Mouse (Mus musculus) lung, postnatal 0 days (tissue): Measurements from ENCODE around the gene Srf. TPM values are rescaled to one million over a fixed set of nuclear protein-coding genes. Genes with fewer than 3 reads are reported as not detected.

Experiments used
- ATAC-seq: fragments of 200-750 bp; cut with Nextera tagmentation; 2 replicates; pipeline ENCODE4 v1.8.0; 2017; ENCODE audit warnings: moderate library complexity
- DNase-seq: peaks from one replicate; pipeline ENCODE4 v3.0.0-alpha.2; 2016; ENCODE audit warnings: low spot score
- H3K27ac ChIP-seq: fragments of 300-500 bp; sonication (generic); 2 replicates; pipeline ENCODE4 v1.5.1; 2014; ENCODE audit warnings: antibody characterized with exemption, mild to moderate bottlenecking, low read length, mixed read lengths
- H3K27me3 ChIP-seq: fragments of 300-500 bp; sonication (generic); replicated peaks from 2 replicates; pipeline ENCODE4 v1.6.1; 2014; ENCODE audit warnings: low read length, mixed read lengths; ENCODE audit not compliant: insufficient read depth
- H3K36me3 ChIP-seq: fragments of 300-500 bp; sonication (generic); 2 replicates; pipeline ENCODE4 v1.6.1; 2014; ENCODE audit warnings: low read length, mixed read lengths; ENCODE audit not compliant: insufficient read depth
- H3K4me1 ChIP-seq: fragments of 300-500 bp; sonication (generic); 2 replicates; pipeline ENCODE4 v1.6.1; 2014; ENCODE audit warnings: antibody characterized with exemption, low read depth, low read length, mixed read lengths; ENCODE audit not compliant: insufficient read depth
- H3K4me2 ChIP-seq: fragments of 300-500 bp; sonication (generic); replicated peaks from 2 replicates; pipeline ENCODE4 v1.6.1; 2014; ENCODE audit warnings: low read depth, mild to moderate bottlenecking, low read length, moderate library complexity, mixed read lengths
- H3K4me3 ChIP-seq: fragments of 300-500 bp; sonication (generic); 2 replicates; pipeline ENCODE4 v1.5.1; 2014; ENCODE audit warnings: low read depth, low read length
- H3K9ac ChIP-seq: fragments of 300-500 bp; sonication (generic); replicated peaks from 2 replicates; pipeline ENCODE4 v1.6.1; 2014; ENCODE audit warnings: low read depth, mild to moderate bottlenecking
- H3K9me3 ChIP-seq: fragments of 300-500 bp; sonication (generic); 2 replicates; pipeline ENCODE4 v1.6.1; 2016; ENCODE audit warnings: low read length, mixed read lengths
- CTCF ChIP-seq: IDR thresholded peaks from 2 replicates; pipeline ENCODE4 v1.5.1; 2016; ENCODE audit warnings: antibody characterized with exemption, mild to moderate bottlenecking
- EP300 ChIP-seq: IDR thresholded peaks from 2 replicates; pipeline ENCODE4 v1.6.1; 2016; ENCODE audit warnings: antibody characterized with exemption, mild to moderate bottlenecking, control low read depth
- WGBS: fragments of 180-500 bp; shearing (Covaris S2); extraction: QIAGEN DNeasy Blood & Tissue Kit; methylation state at CpG from one replicate; pipeline ENCODE4 v1.1.7; 2014; 5-methylcytosine and 5-hydroxymethylcytosine counted together
- polyA plus RNA-seq: library from polyadenylated mRNA; unstranded; fragments of >200 nt; fragmentation: Nextera tagmentation; extraction: Ambion mirVana; gene quantifications from 2 replicates; pipeline ENCODE4 v1.2.1, GENCODE M21; 2015

The Srf gene
- polyA plus RNA-seq, 1 experiment from 2014 or later = 5.1 TPM

- WGBS = 69% methylated on average over 9 of the region's 9 CpGs
- no peak overlapping the region for H3K4me3 ChIP-seq
- ATAC-seq = no peak
Observed at GRCm38 (mm10) chr17:46521174-46521573, 34.8 kb downstream of the Srf start.

GRCm38 (mm10) chr17:46520385-46520979, 35.5 kb downstream of the Srf start:
- no peaks in the 10 kb centered on the region for H3K36me3 ChIP-seq
- H3K9me3 ChIP-seq = no peaks in the 10 kb centered on the region
- TF ChIP-seq CTCF (no peak), EP300 (no peak)
- no peak overlapping the region for H3K9ac ChIP-seq
- H3K27ac ChIP-seq = no peak overlapping the region
- no peaks in the 10 kb centered on the region for H3K27me3 ChIP-seq
- no peak overlapping the region for H3K4me3 ChIP-seq
- H3K4me1 ChIP-seq = no peaks in the 10 kb centered on the region
- DNase-seq (peak; percentile 69), ATAC-seq (peak; percentile 63; the same call in 1 of the 2 replicates)
- H3K4me2 ChIP-seq = peak overlapping the region; percentile 34
- WGBS = 22% methylated on average over 25 of the region's 25 CpGs

More at GRCm38 (mm10) chr17:46521174-46521573, 34.8 kb downstream of the Srf start:
- Histone ChIP-seq H3K4me2 (peak overlapping the region; percentile 34; the same call in 1 of the 2 replicates), H3K27me3 (no peaks in the 10 kb centered on the region), H3K4me1 (no peaks in the 10 kb centered on the region), H3K36me3 (no peaks in the 10 kb centered on the region), H3K9me3 (no peaks in the 10 kb centered on the region), H3K27ac (no peak overlapping the region), H3K9ac (no peak overlapping the region)
- DNase-seq = no peak
- TF ChIP-seq CTCF = no peak
- no peak for TF ChIP-seq EP300

GRCm38 (mm10) chr17:46519971-46520370, 36.0 kb downstream of the Srf start:
- Histone ChIP-seq H3K9ac (no peak overlapping the region), H3K27ac (no peak overlapping the region), H3K4me2 (peak overlapping the region; percentile 34), H3K27me3 (no peaks in the 10 kb centered on the region), H3K36me3 (no peaks in the 10 kb centered on the region), H3K4me3 (no peak overlapping the region), H3K9me3 (no peaks in the 10 kb centered on the region), H3K4me1 (no peaks in the 10 kb centered on the region)
- ATAC-seq (no peak), DNase-seq (no peak)
- no peak for TF ChIP-seq EP300
- TF ChIP-seq CTCF = no peak
- 52% methylated on average over 10 of the region's 10 CpGs for WGBS

GRCm38 (mm10) chr17:46513329-46513728, 42.6 kb downstream of the Srf start:
- no peak overlapping the region for H3K4me3 ChIP-seq
- no peak overlapping the region for H3K4me2 ChIP-seq
- no peaks in the 10 kb centered on the region for H3K4me1 ChIP-seq
- H3K9me3 ChIP-seq = no peaks in the 10 kb centered on the region
- DNase-seq (peak; percentile 19), ATAC-seq (peak; percentile 67)
- TF ChIP-seq EP300 (no peak), CTCF (no peak)
- H3K27ac ChIP-seq = no peak overlapping the region
- WGBS = 46% methylated on average over 2 of the region's 2 CpGs
- no peak overlapping the region for H3K9ac ChIP-seq
- H3K27me3 ChIP-seq = no peaks in the 10 kb centered on the region
- H3K36me3 ChIP-seq = no peaks in the 10 kb centered on the region

GRCm38 (mm10) chr17:46511059-46511710, 44.8 kb downstream of the Srf start:
- no peaks in the 10 kb centered on the region for H3K36me3 ChIP-seq
- H3K27me3 ChIP-seq = no peaks in the 10 kb centered on the region
- H3K27ac ChIP-seq = no peak overlapping the region
- ATAC-seq (no peak), DNase-seq (peak; percentile 45)
- H3K4me3 ChIP-seq = no peak overlapping the region
- WGBS = 50% methylated on average over 11 of the region's 11 CpGs
- no peak overlapping the region for H3K4me2 ChIP-seq
- H3K9ac ChIP-seq = no peak overlapping the region
- no peaks in the 10 kb centered on the region for H3K4me1 ChIP-seq
- TF ChIP-seq EP300 = no peak
- peak; percentile 69 for TF ChIP-seq CTCF
- no peaks in the 10 kb centered on the region for H3K9me3 ChIP-seq

GRCm38 (mm10) chr17:46505617-46506016, 50.4 kb downstream of the Srf start:
- H3K4me1 ChIP-seq = no peaks in the 10 kb centered on the region
- DNase-seq = no peak
- no peak for TF ChIP-seq CTCF
- no peak for TF ChIP-seq EP300
- no peaks in the 10 kb centered on the region for H3K36me3 ChIP-seq
- H3K27ac ChIP-seq = no peak overlapping the region
- H3K9ac ChIP-seq = no peak overlapping the region
- no peak overlapping the region for H3K4me3 ChIP-seq
- 86% methylated on average over 3 of the region's 3 CpGs for WGBS
- H3K27me3 ChIP-seq = no peaks in the 10 kb centered on the region
- ATAC-seq = no peak
- H3K4me2 ChIP-seq = no peak overlapping the region
- H3K9me3 ChIP-seq = no peaks in the 10 kb centered on the region
